Mouse (Mus musculus) right cerebral cortex, adult 18-20 months (tissue): ENCODE data around the gene Nanos2.

Experiments
- DNase-seq: peaks from one replicate; pipeline ENCODE4 v3.0.0; 2022; ENCODE audit warnings: mixed read lengths

The Nanos2 gene

GRCm38 (mm10) chr7:19022189-19022958 is 35.2 kb downstream of the Nanos2 start:
- DNase-seq, result no peak

- DNase-seq, result no peak
Measured at GRCm38 (mm10) chr7:19023357-19023814, 36.2 kb downstream of the Nanos2 start, which contains the start of gene Foxa3. TSS of gene Foxa3 (minus strand) at chr7:19023538.

- peak; percentile 96 for DNase-seq
Measured at GRCm38 (mm10) chr7:19024096-19024506, 36.9 kb downstream of the Nanos2 start, which contains the start of gene Sympk. TSS of gene Sympk (plus strand) at chr7:19024377.

- no peak for DNase-seq
Measured at GRCm38 (mm10) chr7:19024581-19025255, 37.5 kb downstream of the Nanos2 start.

- no peak for DNase-seq
Measured at GRCm38 (mm10) chr7:19028067-19028466, 40.9 kb downstream of the Nanos2 start.

GRCm38 (mm10) chr7:19029084-19029653 is 42.0 kb downstream of the Nanos2 start:
- DNase-seq, result no peak

GRCm38 (mm10) chr7:19031641-19032040 is 44.4 kb downstream of the Nanos2 start:
- DNase-seq, result no peak
